Mouse (Mus musculus) erythroblast, embryonic 14.5 days (primary cell): ENCODE results near the gene Ncs1.

Experiments used
- GATA1 ChIP-seq: IDR thresholded peaks from 2 replicates; pipeline ENCODE4 v1.6.1; 2012; ENCODE audit warnings: low read length, inconsistent platforms, mixed read lengths
- TAL1 ChIP-seq: IDR thresholded peaks from 3 replicates; pipeline ENCODE4 v1.6.1; 2012; ENCODE audit warnings: low read length, inconsistent platforms, mixed read lengths

DNA sequence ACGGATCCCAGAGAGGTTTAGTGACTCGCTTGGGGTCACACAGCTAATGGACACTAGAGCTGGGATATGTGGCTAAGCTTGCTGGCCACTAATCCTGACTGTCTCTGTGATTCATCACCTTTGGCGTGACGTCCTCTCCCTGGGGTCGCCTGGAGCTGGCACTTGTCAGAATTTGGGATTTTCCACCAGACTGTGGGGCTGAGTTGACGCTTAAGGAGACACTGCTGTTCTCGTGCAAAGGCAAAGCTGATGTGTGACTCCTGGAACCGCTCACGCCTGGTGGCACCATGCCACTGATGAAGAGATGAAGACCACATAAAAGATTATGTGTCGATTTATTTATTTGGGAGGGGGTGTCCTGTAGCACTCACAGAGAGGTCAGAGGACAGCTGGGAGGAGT, 54.4 kb downstream of the Ncs1 start:
- TF ChIP-seq TAL1 (no peak), GATA1 (no peak)
